Mouse (Mus musculus) intestine, postnatal 0 days (tissue): ENCODE results near the gene Gtf2f1. TPM values are rescaled to one million over a fixed set of nuclear protein-coding genes. Genes with fewer than 3 reads are reported as not detected.

Source experiments
- ATAC-seq: fragments of 200-750 bp; cut with Nextera tagmentation; 2 replicates; pipeline ENCODE4 v1.8.0; 2017; ENCODE audit warnings: mild to moderate bottlenecking, moderate TSS enrichment, moderate library complexity
- H3K27ac ChIP-seq: fragments of 300-500 bp; sonication (generic); 2 replicates; pipeline ENCODE4 v1.5.1; 2014; ENCODE audit warnings: mild to moderate bottlenecking, low read depth, low read length, moderate library complexity
- H3K27me3 ChIP-seq: fragments of 300-500 bp; sonication (generic); replicated peaks from 2 replicates; pipeline ENCODE4 v1.6.1; 2014; ENCODE audit warnings: low read length, mixed read lengths; ENCODE audit not compliant: control insufficient read depth, insufficient read depth
- H3K36me3 ChIP-seq: fragments of 300-500 bp; sonication (generic); 2 replicates; pipeline ENCODE4 v1.6.1; 2014; ENCODE audit warnings: mild to moderate bottlenecking, moderate library complexity; ENCODE audit not compliant: control insufficient read depth, insufficient read depth
- H3K4me1 ChIP-seq: fragments of 300-500 bp; sonication (generic); replicated peaks from 2 replicates; pipeline ENCODE4 v1.6.1; 2014; ENCODE audit warnings: antibody characterized with exemption, low read length, mixed read lengths; ENCODE audit not compliant: control insufficient read depth, insufficient read depth
- H3K4me2 ChIP-seq: fragments of 300-500 bp; sonication (generic); replicated peaks from 2 replicates; pipeline ENCODE4 v1.6.1; 2014; ENCODE audit warnings: low read depth, mild to moderate bottlenecking, moderate library complexity
- H3K4me3 ChIP-seq: fragments of 300-500 bp; sonication (generic); 2 replicates; pipeline ENCODE4 v1.5.1; 2014; ENCODE audit warnings: low read depth, low read length
- H3K9ac ChIP-seq: fragments of 300-500 bp; sonication (generic); 2 replicates; pipeline ENCODE4 v1.6.1; 2014; ENCODE audit warnings: mild to moderate bottlenecking, low read depth, low read length
- H3K9me3 ChIP-seq: fragments of 300-500 bp; sonication (generic); 2 replicates; pipeline ENCODE4 v1.6.1; 2016; ENCODE audit warnings: mixed run types; ENCODE audit not compliant: control insufficient read depth
- CTCF ChIP-seq: sonication (generic); IDR thresholded peaks from 2 replicates; pipeline ENCODE4 v1.5.1; 2016; ENCODE audit warnings: low read depth, mild to moderate bottlenecking, control low read depth, antibody characterized with exemption, moderate library complexity
- WGBS: fragments of 180-500 bp; shearing (Covaris S2); extraction: QIAGEN DNeasy Blood & Tissue Kit; methylation state at CpG from one replicate; pipeline ENCODE4 v1.1.7; 2014; 5-methylcytosine and 5-hydroxymethylcytosine counted together
- polyA plus RNA-seq: library from polyadenylated mRNA; unstranded; fragments of >200 nt; fragmentation: Nextera tagmentation; extraction: Ambion mirVana; gene quantifications from 2 replicates; pipeline ENCODE4 v1.2.1, GENCODE M21; 2015

The Gtf2f1 gene
- polyA plus RNA-seq, 1 experiment from 2014 or later: 43.5 TPM

- no peak within 1 kb of the TSS for H3K9ac ChIP-seq
- H3K4me3 ChIP-seq: no peak within 1 kb of the TSS
- no peaks in the 10 kb centered on the region for H3K36me3 ChIP-seq
- peak; percentile 37; the same call in 1 of the 2 replicates for ATAC-seq
- peak within 1 kb of the TSS; percentile 43 for H3K4me2 ChIP-seq
- 46% methylated on average over 5 of the region's 5 CpGs for WGBS
- peak within 1 kb of the TSS; percentile 54; the same call in 1 of the 2 replicates for H3K27ac ChIP-seq
- H3K4me1 ChIP-seq: peaks cover 3% of the 10 kb centered on the region; the same call in 1 of the 2 replicates
- H3K9me3 ChIP-seq: no peaks in the 10 kb centered on the region
- H3K27me3 ChIP-seq: no peaks in the 10 kb centered on the region
- TF ChIP-seq CTCF: no peak
Observed at GRCm38 (mm10) chr17:56982013-56982412, 29.1 kb downstream of the Gtf2f1 start, which contains the start of gene Acer1. Gene Acer1, minus strand, starts transcription at chr17:56982126.

GRCm38 (mm10) chr17:56981049-56981448 lies 30.0 kb downstream of the Gtf2f1 start:
- H3K9ac ChIP-seq: no peak overlapping the region
- no peak overlapping the region for H3K4me3 ChIP-seq

GRCm38 (mm10) chr17:56979524-56979923 lies 31.6 kb downstream of the Gtf2f1 start:
- Histone ChIP-seq H3K9me3 (no peaks in the 10 kb centered on the region), H3K4me2 (peak overlapping the region; percentile 21; the same call in 1 of the 2 replicates), H3K27me3 (no peaks in the 10 kb centered on the region), H3K4me3 (no peak overlapping the region), H3K9ac (no peak overlapping the region; the same call in 1 of the 2 replicates), H3K4me1 (peaks cover 3% of the 10 kb centered on the region; the same call in 1 of the 2 replicates), H3K36me3 (no peaks in the 10 kb centered on the region), H3K27ac (peak overlapping the region; percentile 74)
- ATAC-seq: peak; percentile 66
- TF ChIP-seq CTCF: no peak
- 18% methylated on average over 7 of the region's 8 CpGs for WGBS

More at GRCm38 (mm10) chr17:56981049-56981448, 30.0 kb downstream of the Gtf2f1 start:
- Histone ChIP-seq H3K27me3 (no peaks in the 10 kb centered on the region), H3K4me1 (peaks cover 3% of the 10 kb centered on the region; the same call in 1 of the 2 replicates), H3K9me3 (no peaks in the 10 kb centered on the region), H3K36me3 (no peaks in the 10 kb centered on the region), H3K4me2 (peak overlapping the region; percentile 43; the same call in 1 of the 2 replicates), H3K27ac (peak overlapping the region; percentile 54; the same call in 1 of the 2 replicates)
- 34% methylated on average over 7 of the region's 7 CpGs for WGBS
- peak; percentile 82 for ATAC-seq
- no peak for TF ChIP-seq CTCF

GRCm38 (mm10) chr17:56976531-56977390 lies 34.3 kb downstream of the Gtf2f1 start:
- no peak for TF ChIP-seq CTCF
- no peak for ATAC-seq
- H3K4me2 ChIP-seq: no peak overlapping the region
- peaks cover 3% of the 10 kb centered on the region; the same call in 1 of the 2 replicates for H3K4me1 ChIP-seq
- no peak overlapping the region for H3K4me3 ChIP-seq
- H3K27me3 ChIP-seq: no peaks in the 10 kb centered on the region
- no peak overlapping the region for H3K9ac ChIP-seq
- WGBS: 58% methylated on average over 8 of the region's 8 CpGs
- H3K36me3 ChIP-seq: no peaks in the 10 kb centered on the region
- no peak overlapping the region for H3K27ac ChIP-seq
- no peaks in the 10 kb centered on the region for H3K9me3 ChIP-seq

- H3K4me1 ChIP-seq: peaks cover 3% of the 10 kb centered on the region; the same call in 1 of the 2 replicates
- H3K4me3 ChIP-seq: no peak overlapping the region
- no peaks in the 10 kb centered on the region for H3K27me3 ChIP-seq
- WGBS: 64% methylated on average over 3 of the region's 3 CpGs
- no peak overlapping the region for H3K4me2 ChIP-seq
- H3K36me3 ChIP-seq: no peaks in the 10 kb centered on the region
- H3K9ac ChIP-seq: no peak overlapping the region
- H3K9me3 ChIP-seq: no peaks in the 10 kb centered on the region
- TF ChIP-seq CTCF: no peak
- H3K27ac ChIP-seq: no peak overlapping the region
- no peak for ATAC-seq
Observed at GRCm38 (mm10) chr17:56975391-56975790, 35.7 kb downstream of the Gtf2f1 start.

- H3K27ac ChIP-seq: no peak overlapping the region
Observed at GRCm38 (mm10) chr17:56974708-56975240, 36.3 kb downstream of the Gtf2f1 start.

More at GRCm38 (mm10) chr17:56974708-56975240, 36.3 kb downstream of the Gtf2f1 start:
- ATAC-seq: no peak
- Histone ChIP-seq H3K27me3 (no peaks in the 10 kb centered on the region), H3K9me3 (no peaks in the 10 kb centered on the region), H3K9ac (no peak overlapping the region), H3K4me3 (no peak overlapping the region), H3K4me2 (no peak overlapping the region), H3K4me1 (peaks cover 3% of the 10 kb centered on the region; the same call in 1 of the 2 replicates), H3K36me3 (no peaks in the 10 kb centered on the region)
- 35% methylated on average over 5 of the region's 5 CpGs for WGBS
- no peak for TF ChIP-seq CTCF
